Mouse (Mus musculus): ENCODE measurements around the gene Pirt.

The Pirt gene

DNA sequence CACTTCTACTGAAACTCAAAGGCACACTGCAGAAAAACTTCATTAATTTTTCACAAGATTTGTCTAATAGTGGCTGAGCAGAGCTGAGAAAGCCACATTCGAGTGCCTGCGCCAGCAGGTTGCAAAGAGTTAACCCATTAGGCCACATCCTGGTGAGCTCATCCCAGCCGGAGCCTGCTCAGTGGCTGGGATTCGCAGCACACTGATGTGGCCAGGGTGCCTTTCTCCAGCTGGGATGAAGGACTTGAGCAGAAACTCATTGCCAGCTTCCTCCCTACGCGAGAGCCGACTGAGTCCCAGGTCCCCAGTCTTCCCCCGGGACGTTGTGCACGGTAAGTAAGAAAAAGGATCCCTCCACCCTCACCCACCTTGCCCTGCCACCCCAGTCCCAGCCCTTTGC lies at the start of gene Pirt:
Pirt (plus strand) TSS at position 171 of the 400 bp plus-strand sequence.
- DNase-seq (ENCODE audit: low spot score), result no peak

DNA sequence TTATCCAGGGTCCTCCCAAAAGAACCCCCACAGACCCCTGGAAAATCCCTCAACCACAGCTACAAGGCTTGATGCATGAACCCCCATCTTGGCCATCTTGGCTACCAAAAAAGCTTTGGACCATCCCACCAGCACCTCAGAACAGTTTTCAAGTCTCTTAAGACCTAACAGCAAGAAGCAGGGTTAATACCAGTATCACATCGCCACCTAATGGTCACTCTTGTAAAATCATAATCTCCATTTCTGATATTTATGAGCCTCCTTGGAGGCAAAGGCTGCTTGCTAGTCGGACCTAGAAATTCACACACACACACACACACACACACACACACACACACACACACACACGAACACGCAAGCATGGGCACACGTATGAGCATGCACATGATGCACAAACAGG lies 40.1 kb upstream of the Pirt start:
- DNase-seq (ENCODE audit: low spot score), result peak; percentile 32

DNA sequence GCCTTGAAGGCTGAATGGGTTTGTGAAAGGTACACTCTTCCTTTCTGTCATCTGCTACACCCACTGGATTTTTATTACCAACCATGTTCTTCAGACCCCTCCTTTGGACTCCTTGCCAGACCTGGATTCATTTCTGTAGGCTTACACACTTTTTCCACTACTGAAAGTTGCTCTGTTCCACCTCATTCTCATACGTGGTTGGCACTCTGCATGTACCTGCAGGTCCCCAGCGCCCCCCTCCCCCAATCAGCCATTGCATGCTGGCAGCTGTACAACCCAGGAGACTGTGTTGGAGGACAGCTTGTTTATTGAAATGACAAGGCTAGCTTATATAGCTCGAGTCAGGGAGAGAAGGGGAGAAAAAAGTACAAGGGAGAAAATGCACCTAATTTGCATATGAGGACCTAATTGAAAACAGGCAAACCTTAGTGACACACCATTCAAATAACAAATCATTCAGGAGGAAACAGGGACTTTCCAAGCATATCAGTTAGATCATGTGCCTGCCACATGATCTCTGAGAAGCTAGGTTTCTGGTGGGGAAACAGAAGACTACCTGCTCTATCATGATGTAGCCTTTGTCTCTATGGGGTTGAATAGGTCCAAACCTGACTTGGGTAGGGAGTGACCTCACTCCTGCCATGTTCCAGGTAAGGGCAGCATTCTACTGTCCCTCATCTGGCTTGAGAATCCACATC lies 38.9 kb upstream of the Pirt start:
- no peak for DNase-seq (ENCODE audit: low spot score)

DNA sequence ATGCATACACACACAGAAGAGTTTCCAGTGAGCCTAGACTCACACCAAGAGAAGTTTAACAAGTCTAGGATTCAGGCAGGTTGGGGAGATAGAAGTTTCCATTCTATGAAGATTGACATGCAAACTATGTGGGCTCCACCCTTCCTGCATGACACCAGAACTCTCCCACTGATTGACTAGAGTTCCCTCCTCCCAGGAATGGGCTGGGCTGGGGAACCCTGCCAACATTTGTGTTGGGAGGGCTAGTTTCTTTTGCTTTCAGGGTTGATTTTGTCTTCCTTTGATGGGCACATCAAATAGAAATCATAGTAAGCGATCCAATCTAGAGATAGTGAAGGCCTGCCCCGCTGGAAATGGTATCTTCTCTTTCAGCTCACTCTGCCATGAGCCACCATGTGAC lies 30.5 kb upstream of the Pirt start:
- DNase-seq (ENCODE audit: low spot score), result peak; percentile 44

DNA sequence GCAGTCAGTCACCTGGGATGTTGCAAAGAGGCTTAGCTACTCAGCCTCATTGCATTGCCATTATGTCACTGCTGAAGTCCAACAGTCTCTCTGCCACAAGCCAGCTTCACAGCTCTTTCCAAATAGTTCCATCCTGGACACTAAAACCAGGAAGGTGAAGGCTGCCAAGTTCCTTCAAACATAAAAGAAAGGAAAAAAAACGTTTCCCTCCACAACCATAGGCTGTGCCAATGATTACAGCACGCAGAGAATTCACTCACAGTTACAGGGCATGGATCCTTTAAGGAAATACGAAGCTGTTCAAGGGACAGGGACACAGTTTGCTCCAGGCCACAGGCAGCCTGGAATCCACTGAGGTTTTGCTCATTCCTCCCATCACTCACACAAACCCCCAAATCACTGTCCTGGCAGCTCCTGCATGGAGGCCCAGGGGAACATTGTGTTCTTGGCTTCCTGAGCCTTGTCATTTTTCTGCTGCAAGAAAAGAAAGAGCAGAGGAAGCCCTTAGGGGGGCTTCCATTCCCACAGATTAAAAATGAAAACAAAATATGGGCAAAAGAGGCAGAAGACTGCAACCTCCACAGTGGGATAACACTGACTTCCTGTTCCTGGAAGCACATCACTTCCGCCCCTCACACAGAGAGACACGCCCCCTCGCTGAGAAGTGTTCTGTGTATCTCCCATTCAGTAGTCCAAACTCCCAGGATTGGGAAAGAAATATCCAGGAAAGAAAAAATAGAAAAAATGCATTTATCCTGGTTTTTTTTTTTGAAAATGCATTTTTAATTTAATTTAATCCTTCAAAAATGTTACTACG lies 29.3 kb upstream of the Pirt start:
- DNase-seq (ENCODE audit: low spot score), result peak; percentile 35

DNA sequence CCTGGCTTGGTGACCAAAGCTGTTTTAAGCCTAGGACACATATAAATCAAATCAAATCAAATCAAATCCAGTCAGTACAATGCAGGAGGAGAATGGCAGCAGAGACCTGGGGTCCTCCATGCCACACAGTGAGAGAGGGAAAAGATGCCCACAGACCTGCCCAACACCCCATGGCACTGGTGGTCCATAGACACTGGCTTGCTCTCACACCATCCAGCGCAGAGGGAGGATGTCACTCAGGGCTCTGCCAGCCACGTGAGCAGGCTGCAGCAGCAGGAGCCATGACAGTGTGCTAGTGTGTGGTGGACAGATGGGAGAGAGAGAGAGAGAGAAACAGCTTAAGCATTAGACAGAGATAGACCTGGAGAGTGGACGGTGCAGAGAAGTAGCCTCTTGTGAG lies 19.2 kb upstream of the Pirt start:
- DNase-seq (ENCODE audit: low spot score), result no peak

DNA sequence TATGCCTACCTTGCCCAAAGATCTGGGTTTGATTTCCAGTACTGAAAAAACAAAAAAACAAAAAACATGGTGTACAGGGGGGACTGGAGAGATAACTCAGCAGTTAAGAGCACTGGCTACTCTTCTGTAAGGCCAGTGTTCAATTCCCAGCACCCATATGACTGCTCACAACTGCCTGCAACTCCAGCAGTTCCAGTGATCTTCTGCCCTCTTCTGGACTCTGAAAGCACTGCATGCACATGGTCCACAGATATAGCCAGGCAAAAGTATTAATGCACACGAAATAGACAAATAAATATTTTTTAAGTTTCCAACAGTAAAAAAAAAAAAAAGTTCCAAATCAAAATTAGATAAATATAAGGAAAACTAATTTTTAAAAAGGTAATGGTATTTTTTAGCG lies 13.0 kb upstream of the Pirt start:
- DNase-seq (ENCODE audit: low spot score), result no peak

DNA sequence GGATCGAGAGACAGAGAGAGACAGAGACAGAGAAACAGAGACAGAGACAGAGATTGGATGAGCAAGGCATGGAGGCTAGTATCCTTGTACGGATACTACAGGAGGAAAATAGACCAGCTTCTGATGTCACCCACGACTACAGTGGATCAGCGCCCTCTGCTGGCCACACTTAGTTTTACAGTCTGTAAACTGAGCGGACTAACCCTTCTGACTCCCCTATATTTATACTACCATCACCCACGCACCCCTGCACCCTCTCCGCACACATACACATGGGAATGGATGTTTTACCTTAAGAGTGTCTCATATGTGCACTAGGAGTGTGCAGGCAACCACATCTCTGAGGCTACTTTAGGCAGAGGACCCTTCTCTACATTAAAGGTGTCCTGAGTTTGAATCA lies 12.4 kb upstream of the Pirt start:
- DNase-seq (ENCODE audit: low spot score), result peak; percentile 55

DNA sequence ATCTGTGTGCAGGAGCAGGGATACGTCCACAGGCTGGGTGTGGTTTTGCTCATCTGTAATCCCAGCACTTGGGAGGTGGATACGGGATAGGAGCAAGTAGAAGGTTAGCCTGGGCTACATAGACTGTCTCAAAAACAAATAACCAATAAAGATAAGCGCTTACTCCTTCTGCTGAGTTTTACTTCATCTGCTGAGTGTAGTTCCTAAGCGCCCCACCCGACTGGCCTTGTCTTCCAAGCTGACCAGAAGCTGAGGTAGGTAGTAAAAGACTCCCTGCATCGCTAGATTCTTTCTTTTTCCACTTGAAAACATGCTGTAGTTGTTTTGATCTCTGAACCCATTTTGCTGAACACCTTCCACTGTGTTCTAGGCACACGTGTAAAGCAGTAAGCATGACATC lies 9.0 kb upstream of the Pirt start:
- DNase-seq (ENCODE audit: low spot score), result no peak

DNA sequence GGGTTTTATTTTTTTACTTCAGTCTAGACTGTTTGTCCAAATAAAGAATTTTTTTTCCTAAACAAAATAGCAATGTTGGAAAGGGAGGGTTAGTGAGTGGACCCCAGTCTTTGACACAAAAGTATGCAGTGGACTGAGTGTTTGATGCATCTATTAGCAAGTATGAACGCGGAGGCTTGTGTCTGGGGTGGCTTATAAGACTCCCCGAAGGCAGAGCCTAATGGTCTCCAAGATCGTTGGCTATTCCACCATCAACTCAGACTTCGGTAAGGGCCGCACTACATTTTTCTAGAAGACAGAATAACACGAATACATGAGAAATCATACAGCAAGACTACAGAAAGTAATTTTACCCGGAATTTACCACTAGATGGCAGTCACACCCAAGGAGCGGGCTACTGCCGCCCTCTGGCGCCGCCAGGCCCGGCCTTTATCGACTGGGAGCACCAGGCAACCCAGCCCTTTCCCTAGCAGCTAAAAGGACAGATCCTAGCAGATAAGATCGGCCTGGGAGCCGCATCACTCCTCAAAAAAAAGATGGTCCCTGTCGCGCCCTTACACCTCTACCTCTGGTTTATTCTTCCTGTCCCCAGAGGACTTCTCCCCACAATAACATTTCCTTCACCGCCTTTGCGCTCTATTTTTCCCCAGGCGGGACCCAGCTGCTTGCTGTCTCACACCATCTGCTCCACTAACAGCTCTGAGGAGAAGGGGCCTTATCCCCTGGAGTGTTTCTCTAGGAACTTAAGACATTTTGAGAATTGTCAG lies 6.0 kb upstream of the Pirt start:
- DNase-seq (ENCODE audit: low spot score), result peak; percentile 72

DNA sequence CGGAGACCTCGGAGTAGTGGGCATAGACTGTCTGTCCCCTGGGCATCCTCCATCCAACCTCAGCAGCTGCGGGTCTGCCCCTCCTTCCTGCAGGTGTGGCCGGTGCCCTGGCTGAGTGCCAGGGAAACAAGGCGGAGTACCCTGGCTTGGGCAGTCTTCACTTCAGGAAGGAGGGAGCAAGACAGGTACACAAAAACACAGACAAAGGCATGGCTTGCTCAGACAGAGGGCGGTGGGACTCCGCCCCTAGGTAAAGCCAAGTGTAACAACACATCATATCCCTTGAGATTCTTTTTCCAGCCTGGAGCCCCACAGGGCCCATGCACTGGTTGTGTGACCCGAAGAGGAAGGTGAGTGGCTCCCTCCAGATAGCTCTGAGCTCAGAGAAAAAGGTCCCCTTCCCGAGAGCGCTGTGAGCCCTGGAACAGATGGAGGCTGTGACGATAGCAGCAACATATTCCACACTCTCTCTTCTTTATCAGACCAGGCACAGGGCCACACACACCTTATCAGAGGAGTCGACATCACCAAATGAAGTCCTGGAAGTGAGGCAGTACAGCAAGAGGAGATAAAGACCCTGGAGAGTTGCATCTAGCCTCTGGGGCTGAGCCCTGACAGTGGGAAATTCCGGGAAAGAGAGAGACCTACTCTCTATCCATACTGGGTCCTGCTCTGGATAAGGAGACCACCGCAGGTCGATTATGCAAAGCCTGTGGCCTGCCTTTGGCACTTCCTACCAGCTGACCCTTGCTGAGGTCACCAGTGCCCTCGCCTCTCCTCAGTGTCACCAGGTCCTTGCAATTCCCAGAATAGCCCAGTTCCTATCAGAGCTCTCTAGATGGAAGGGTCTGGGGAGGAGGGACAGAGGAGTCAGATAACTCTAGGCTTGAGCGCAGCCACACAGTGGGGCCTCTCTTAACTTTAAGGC lies 1.0 kb downstream of the Pirt start:
- no peak for DNase-seq (ENCODE audit: low spot score)

DNA sequence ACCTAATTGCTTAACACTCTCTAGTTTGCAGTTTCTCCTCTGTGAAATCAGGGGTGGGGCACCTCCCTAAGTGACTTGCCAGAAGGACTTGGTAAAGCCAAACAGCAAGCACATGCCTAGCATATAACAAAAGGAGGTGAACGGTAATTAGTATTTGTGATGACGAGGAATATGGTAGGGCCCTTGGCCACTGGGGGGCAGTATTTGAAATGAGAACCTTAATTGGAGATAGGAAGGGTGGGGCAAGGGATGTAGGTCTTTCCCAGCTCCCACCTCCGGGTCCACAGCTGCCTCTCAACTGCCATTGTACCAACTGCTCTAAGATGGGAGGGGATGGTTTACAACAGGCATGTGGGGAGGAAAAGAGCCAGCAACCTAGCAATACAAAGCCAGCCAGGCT lies 2.5 kb downstream of the Pirt start:
- DNase-seq (ENCODE audit: low spot score), result peak; percentile 26

DNA sequence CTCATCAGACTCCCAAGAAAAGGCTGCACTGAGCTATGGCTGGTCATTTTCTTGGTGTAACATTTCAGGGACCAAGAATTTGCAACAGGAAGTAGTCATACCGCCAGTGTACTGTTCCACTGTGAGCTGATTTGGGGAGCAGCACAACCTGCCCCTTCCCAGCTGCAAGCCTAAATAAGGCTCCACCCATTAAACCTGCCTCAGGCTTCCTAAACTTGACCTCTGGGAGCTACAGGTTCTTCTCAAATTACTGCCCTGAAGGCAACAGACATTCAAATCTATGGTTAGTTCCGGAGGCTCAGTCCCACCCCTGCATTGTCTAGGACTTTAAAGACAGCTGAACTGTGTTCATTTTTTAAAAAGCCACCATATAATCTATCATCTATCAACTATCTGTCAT lies 8.2 kb downstream of the Pirt start:
- no peak for DNase-seq (ENCODE audit: low spot score)

DNA sequence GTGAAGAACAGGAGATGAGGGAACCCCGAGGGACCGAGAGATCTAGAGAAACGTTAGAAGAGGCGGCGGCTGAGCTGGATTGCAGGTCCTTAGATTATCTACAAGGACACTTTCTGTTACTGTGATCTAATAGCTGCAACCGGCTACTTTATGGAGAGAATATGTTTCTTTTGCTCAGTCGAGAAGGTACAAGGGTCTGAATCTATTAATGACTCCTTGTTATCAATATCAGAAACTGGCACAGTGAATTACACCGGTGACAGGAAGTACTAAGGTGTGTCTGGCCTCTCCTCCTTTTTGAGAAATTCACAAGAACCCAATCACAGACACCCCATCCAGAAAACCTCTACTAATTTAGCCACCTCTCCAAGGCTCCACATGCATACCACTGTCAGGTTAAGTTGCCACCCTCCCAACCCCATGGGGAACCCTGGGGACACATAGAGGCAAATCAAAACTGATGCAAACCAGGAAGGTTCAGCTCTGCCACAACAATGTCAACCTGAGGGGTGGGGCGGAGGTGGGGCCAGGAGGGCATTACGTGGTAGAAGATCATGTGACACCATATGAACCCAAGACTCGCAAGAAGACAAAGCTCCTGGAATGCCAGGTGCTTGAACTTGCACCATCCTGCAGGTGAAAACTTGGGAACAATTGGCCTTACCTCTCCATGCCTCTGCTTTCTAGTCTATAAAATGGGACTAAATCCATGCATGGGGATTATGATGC lies 12.5 kb downstream of the Pirt start:
- DNase-seq (ENCODE audit: low spot score), result no peak

DNA sequence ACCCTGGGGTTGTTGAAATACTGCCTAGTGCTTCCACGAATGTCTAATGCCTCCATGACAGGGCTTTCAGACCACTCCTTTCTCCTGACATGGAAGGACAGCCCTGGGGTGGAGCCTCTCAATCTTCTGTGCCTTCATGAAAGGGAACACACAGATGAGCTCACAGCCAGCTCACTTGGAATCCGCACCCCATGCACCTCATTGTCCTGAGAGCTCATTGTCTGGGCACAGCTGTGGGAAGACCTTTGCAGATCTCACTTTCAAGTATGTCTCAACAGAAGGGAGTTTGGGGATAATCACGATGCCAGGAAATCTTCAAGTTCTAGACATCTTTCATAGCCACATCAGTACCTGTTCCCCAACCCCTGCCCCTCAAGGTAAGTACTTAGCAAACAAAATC lies 16.5 kb downstream of the Pirt start:
- no peak for DNase-seq (ENCODE audit: low spot score)

DNA sequence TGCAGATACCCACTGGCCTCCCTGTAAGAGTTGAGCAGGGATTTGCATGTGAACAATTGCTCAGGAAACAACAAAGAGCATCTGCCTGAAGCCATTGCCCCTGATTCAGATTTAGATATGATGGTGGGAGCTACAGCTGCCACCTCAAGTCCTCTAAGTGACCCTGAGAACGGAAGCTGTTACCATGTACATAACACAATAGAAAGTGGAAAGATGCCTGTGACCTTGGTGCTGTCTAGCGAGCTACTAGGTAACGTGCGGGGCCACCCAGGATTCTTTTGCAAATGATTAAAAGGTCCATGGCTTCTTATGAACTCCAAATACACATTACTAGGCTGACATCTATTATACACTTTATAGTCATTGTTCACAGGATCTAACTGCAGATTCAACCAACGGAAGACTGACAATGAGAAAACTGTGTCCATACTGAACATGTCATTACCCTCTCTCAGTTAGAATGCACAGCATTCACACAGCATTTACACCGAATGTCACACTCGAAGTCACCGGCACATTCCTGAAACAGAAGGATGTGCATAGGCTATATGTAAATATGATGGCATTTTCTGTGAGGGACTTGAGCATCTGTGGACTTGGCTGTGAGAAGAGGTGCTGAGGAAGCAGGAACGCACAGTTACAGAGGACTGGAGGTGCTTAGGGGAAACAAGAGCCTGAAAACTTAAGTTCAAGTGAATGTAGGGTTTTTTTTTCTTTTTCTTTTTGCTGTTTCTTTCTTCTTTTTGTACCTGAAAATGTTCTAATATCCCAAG lies 21.2 kb downstream of the Pirt start:
- DNase-seq (ENCODE audit: low spot score), result no peak

DNA sequence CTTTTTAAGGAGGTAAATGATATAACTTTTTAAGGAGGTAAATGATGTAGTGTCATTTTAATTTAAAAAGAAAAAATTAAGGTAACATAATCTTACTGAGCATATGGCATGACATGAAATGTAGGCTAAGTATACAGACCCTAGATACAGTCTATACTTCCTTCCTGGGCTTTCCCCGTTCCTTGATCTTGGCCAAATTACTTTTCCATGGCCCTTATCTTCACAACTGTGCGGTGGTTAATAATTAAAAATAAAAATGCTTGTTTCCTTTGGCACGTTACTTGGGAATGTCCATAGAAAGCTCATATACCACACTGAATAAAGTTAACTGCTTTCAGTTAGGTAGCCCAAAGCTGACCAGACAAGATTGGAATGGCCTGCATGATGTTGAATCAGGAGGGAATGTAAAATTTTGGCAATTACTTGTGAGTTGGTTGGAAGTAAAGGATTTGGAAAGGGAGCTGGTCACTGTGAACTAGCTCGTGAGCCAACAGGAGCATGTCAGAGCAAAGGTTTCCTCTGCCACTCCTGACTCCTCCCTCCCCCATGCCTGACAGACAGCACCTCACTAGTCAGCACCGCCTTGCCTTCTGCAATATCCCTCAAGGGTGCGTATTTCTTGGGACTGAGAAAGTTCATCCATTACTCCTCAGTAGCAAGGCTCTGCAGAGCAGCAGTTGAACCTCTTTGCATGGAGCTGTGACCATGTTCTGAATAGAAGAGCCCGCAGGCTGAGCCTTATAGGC lies 22.8 kb downstream of the Pirt start:
- no peak for DNase-seq (ENCODE audit: low spot score)

DNA sequence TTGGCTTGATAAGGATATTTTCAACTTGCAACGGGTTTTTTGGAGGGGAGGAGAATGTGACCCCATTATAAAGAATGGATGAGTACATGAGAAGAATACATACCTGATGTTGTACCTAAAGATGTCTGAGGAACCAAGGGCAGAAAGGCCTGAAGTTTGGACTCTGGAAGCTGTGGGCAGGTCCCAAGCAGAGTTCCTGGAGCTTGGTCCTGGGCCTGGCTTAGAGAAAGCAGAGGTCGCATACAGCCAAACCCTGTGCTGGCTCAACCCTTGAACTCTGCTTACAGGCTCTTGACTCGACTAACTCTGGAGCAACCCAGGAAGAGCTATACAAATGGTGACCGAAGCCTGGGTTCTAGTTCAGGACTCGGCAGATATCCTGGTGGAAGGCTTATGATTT lies 30.2 kb downstream of the Pirt start:
- DNase-seq (ENCODE audit: low spot score), result no peak

DNA sequence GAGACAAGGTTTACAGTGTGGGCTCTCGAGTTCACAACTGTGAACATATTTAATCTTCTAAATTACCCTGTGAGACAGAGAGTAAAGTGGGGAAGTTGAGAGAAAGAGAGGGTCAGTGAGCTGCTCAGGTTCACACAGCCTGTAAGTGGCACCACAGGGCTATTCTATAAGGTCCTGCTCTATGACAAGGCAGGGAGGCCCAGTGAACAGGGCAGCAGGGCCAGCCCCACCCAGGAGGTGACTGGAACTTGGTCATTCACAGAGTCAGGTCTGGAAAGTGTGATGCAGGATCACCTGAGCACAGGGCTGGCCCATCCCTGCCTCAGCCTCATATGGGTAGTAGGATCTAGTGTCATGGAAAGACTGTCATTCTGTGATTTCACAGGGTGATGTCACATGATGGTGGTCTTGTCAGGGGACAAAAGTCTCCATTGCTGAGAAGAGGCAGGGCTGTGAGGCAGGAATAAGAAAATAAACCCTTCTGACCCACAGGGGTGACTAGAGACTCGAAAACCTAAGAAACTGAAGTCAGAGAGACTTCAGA lies 33.5 kb downstream of the Pirt start:
- DNase-seq (ENCODE audit: low spot score), result no peak
